Mouse (Mus musculus) mature B cell (primary cell): ENCODE results near the gene Cebpg.

ENCODE experiments used
- in situ Hi-C: fragments of 300-500 bp; cut with MboI; formaldehyde crosslinking; loops from 2 replicates; pipeline ENCODE4 v1.14.3; 2019

Gene Cebpg

GRCm38 (mm10) chr7:35025409-35026275, 30.7 kb downstream of the Cebpg start:
- in situ Hi-C loops, result no loop called here

- in situ Hi-C loops, result no loop called here
Measured at GRCm38 (mm10) chr7:35024426-35024825, 31.9 kb downstream of the Cebpg start.

GRCm38 (mm10) chr7:35023251-35023650, 33.1 kb downstream of the Cebpg start:
- in situ Hi-C loops, result no loop called here

GRCm38 (mm10) chr7:35021365-35021764, 35.0 kb downstream of the Cebpg start:
- in situ Hi-C loops, result no loop called here

- in situ Hi-C loops, result no loop called here
Measured at GRCm38 (mm10) chr7:35015252-35015651, 41.1 kb downstream of the Cebpg start.

GRCm38 (mm10) chr7:35013228-35013627, 43.1 kb downstream of the Cebpg start:
- in situ Hi-C loops, result no loop called here

GRCm38 (mm10) chr7:35006661-35007060, 49.7 kb downstream of the Cebpg start:
- in situ Hi-C loops, result no loop called here

GRCm38 (mm10) chr7:35003171-35003737, 53.1 kb downstream of the Cebpg start:
- in situ Hi-C loops, result no loop called here

GRCm38 (mm10) chr7:35000839-35001238, 55.5 kb downstream of the Cebpg start:
- in situ Hi-C loops, result no loop called here
